Comparison of ENCODE assay signal across 14 mouse cellular contexts in the genomic region with DNA sequence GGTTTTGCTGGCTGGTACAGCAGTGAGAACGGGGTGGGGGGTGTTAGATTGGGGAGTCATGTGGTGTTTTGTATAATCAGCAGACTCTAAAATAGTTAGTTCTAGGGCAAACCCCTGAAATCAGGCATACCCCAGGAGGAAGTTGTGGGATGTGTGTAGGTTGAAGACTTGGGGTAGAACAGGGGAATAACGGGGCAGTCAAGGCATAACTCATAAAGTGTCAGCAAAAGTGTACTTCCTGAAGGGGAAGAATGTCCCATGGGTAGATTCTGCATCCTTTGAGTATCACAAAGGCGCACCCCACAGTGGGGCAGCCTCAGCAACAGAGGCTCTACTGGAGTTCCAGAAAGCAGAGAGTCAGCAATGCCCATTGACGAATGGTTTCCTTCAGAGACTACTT.
"Had no signal": no experiment of that assay in that cellular context is flagged by ENCODE, and none has a peak within 500 bp of the region (broad histone marks: within the 10 kb centered on the region; RNA-seq: fewer than 3 reads in every experiment).

No protein-coding gene starts in this region.

- H3K36me3 ChIP-seq: limb, embryonic 13.5 days; midbrain, embryonic 10.5 days; neural tube, embryonic 12.5 days had no signal

- DNase-seq: kidney, adult 9 months; kidney, postnatal 10 days; lung, adult 2 months; lung, postnatal 36 days; midbrain, embryonic 14.5 days; right cerebral cortex, postnatal 14 days; thymus, postnatal 14 days had no signal

- H3K27ac ChIP-seq: limb, embryonic 13.5 days; liver, embryonic 14.5 days; midbrain, embryonic 10.5 days; neural tube, embryonic 12.5 days had no signal

- H3K4me3 ChIP-seq: limb, embryonic 13.5 days; midbrain, embryonic 10.5 days; myocyte; neural tube, embryonic 12.5 days had no signal

- ATAC-seq: intestine, postnatal 0 days; lung, postnatal 0 days had no signal
